Mouse (Mus musculus) C2C12 (cell line): ENCODE measurements around the gene Tex22.

ENCODE experiments used
- CTCF ChIP-seq: IDR thresholded peaks from one replicate; pipeline ENCODE4 v1.5.1; 2011; ENCODE audit not compliant: control insufficient read depth, insufficient read depth, insufficient read length
- MAX ChIP-seq: IDR thresholded peaks from one replicate; pipeline ENCODE4 v1.6.1; 2011; ENCODE audit warnings: mild to moderate bottlenecking, control low read depth
- MYOG ChIP-seq: IDR thresholded peaks from one replicate; pipeline ENCODE4 v1.6.1; 2011; ENCODE audit not compliant: control insufficient read depth, insufficient read length; ENCODE audit errors: extremely low read depth
- USF1 ChIP-seq: IDR thresholded peaks from one replicate; pipeline ENCODE4 v1.6.1; 2011; ENCODE audit warnings: low read depth, mild to moderate bottlenecking, control low read depth, moderate library complexity

GRCm38 (mm10) chr12:113102461-113102860 lies 28.2 kb downstream of the Tex22 start:
- TF ChIP-seq CTCF = no peak
- no peak for TF ChIP-seq MYOG
- TF ChIP-seq USF1 = no peak
- TF ChIP-seq MAX = no peak
